Mouse (Mus musculus): ENCODE measurements around the gene Cavin2. TPM values are rescaled to one million over a fixed set of nuclear protein-coding genes. Genes with fewer than 3 reads are reported as not detected.

Gene Cavin2
- polyA plus RNA-seq, 1 experiment from 2014 or later = 24.9 TPM

- Histone ChIP-seq H3K4me1 (ENCODE audit: control insufficient read depth, low read depth, low read length) (no peaks in the 10 kb centered on the region; the same call in 1 of the 2 replicates), H3K27me3 (ENCODE audit: control insufficient read depth, insufficient read depth, low read depth, low read length) (no peaks in the 10 kb centered on the region), H3K9ac (ENCODE audit: low read depth, low read length) (no peak overlapping the region), H3K36me3 (ENCODE audit: control insufficient read depth, insufficient read depth) (no peaks in the 10 kb centered on the region), H3K4me3 (ENCODE audit: low read depth, low read length) (no peak overlapping the region), H3K4me2 (ENCODE audit: low read depth, low read length) (no peak overlapping the region), H3K27ac (ENCODE audit: low read length) (no peak overlapping the region), H3K9me3 (replicated peaks; ENCODE audit: control insufficient read depth, low read length) (no peaks in the 10 kb centered on the region)
- 10% methylated on average over 6 of the region's 6 CpGs for WGBS (ENCODE audit: insufficient replicate concordance)
- ATAC-seq (ENCODE audit: low read depth) = no peak
Observed at GRCm38 (mm10) chr1:51334289-51334688, 45.4 kb downstream of the Cavin2 start.

GRCm38 (mm10) chr1:51335081-51335480, 46.2 kb downstream of the Cavin2 start:
- H3K27me3 ChIP-seq (ENCODE audit: control insufficient read depth, insufficient read depth, low read depth, low read length) = no peaks in the 10 kb centered on the region
- H3K9ac ChIP-seq (ENCODE audit: low read depth, low read length) = no peak overlapping the region
- no peaks in the 10 kb centered on the region for H3K9me3 ChIP-seq (replicated peaks; ENCODE audit: control insufficient read depth, low read length)
- no peaks in the 10 kb centered on the region; the same call in 1 of the 2 replicates for H3K4me1 ChIP-seq (ENCODE audit: control insufficient read depth, low read depth, low read length)
- 50% methylated on average over 2 of the region's 2 CpGs for WGBS (ENCODE audit: insufficient replicate concordance)
- H3K4me3 ChIP-seq (ENCODE audit: low read depth, low read length) = no peak overlapping the region
- H3K4me2 ChIP-seq (ENCODE audit: low read depth, low read length) = no peak overlapping the region
- ATAC-seq (ENCODE audit: low read depth) = no peak
- H3K36me3 ChIP-seq (ENCODE audit: control insufficient read depth, insufficient read depth) = no peaks in the 10 kb centered on the region
- no peak overlapping the region for H3K27ac ChIP-seq (ENCODE audit: low read length)

- WGBS (ENCODE audit: insufficient replicate concordance) = 50% methylated on average over 3 of the region's 3 CpGs
- H3K9me3 ChIP-seq (replicated peaks; ENCODE audit: control insufficient read depth, low read length) = no peaks in the 10 kb centered on the region
- H3K27me3 ChIP-seq (ENCODE audit: control insufficient read depth, insufficient read depth, low read depth, low read length) = no peaks in the 10 kb centered on the region
- H3K27ac ChIP-seq (ENCODE audit: low read length) = no peak overlapping the region
- H3K4me3 ChIP-seq (ENCODE audit: low read depth, low read length) = no peak overlapping the region
- H3K4me1 ChIP-seq (ENCODE audit: control insufficient read depth, low read depth, low read length) = no peaks in the 10 kb centered on the region
- no peak overlapping the region for H3K9ac ChIP-seq (ENCODE audit: low read depth, low read length)
- no peak for ATAC-seq (ENCODE audit: low read depth)
- no peaks in the 10 kb centered on the region for H3K36me3 ChIP-seq (ENCODE audit: control insufficient read depth, insufficient read depth)
- H3K4me2 ChIP-seq (ENCODE audit: low read depth, low read length) = no peak overlapping the region
Observed at GRCm38 (mm10) chr1:51344160-51344559, 55.2 kb downstream of the Cavin2 start.

GRCm38 (mm10) chr1:51347596-51347995, 58.7 kb downstream of the Cavin2 start:
- no peaks in the 10 kb centered on the region for H3K36me3 ChIP-seq (ENCODE audit: control insufficient read depth, insufficient read depth)

GRCm38 (mm10) chr1:51348631-51349030, 59.7 kb downstream of the Cavin2 start:
- H3K4me2 ChIP-seq (ENCODE audit: low read depth, low read length) = no peak overlapping the region
- H3K27ac ChIP-seq (ENCODE audit: low read length) = no peak overlapping the region
- H3K4me3 ChIP-seq (ENCODE audit: low read depth, low read length) = no peak overlapping the region
- H3K27me3 ChIP-seq (ENCODE audit: control insufficient read depth, insufficient read depth, low read depth, low read length) = no peaks in the 10 kb centered on the region
- no peaks in the 10 kb centered on the region for H3K36me3 ChIP-seq (ENCODE audit: control insufficient read depth, insufficient read depth)
- H3K9ac ChIP-seq (ENCODE audit: low read depth, low read length) = no peak overlapping the region
- H3K9me3 ChIP-seq (replicated peaks; ENCODE audit: control insufficient read depth, low read length) = no peaks in the 10 kb centered on the region
- ATAC-seq (ENCODE audit: low read depth) = no peak
- 79% methylated on average over 7 of the region's 7 CpGs for WGBS (ENCODE audit: insufficient replicate concordance)
- H3K4me1 ChIP-seq (ENCODE audit: control insufficient read depth, low read depth, low read length) = no peaks in the 10 kb centered on the region

More at GRCm38 (mm10) chr1:51347596-51347995, 58.7 kb downstream of the Cavin2 start:
- 70% methylated on average over 3 of the region's 3 CpGs for WGBS (ENCODE audit: insufficient replicate concordance)
- H3K27ac ChIP-seq (ENCODE audit: low read length) = no peak overlapping the region
- no peaks in the 10 kb centered on the region for H3K9me3 ChIP-seq (replicated peaks; ENCODE audit: control insufficient read depth, low read length)
- no peak for ATAC-seq (ENCODE audit: low read depth)
- H3K4me2 ChIP-seq (ENCODE audit: low read depth, low read length) = no peak overlapping the region
- no peaks in the 10 kb centered on the region for H3K4me1 ChIP-seq (ENCODE audit: control insufficient read depth, low read depth, low read length)
- H3K4me3 ChIP-seq (ENCODE audit: low read depth, low read length) = no peak overlapping the region
- H3K9ac ChIP-seq (ENCODE audit: low read depth, low read length) = no peak overlapping the region
- H3K27me3 ChIP-seq (ENCODE audit: control insufficient read depth, insufficient read depth, low read depth, low read length) = no peaks in the 10 kb centered on the region

GRCm38 (mm10) chr1:51349291-51349967, 60.5 kb downstream of the Cavin2 start:
- Histone ChIP-seq H3K4me2 (ENCODE audit: low read depth, low read length) (no peak overlapping the region), H3K9me3 (replicated peaks; ENCODE audit: control insufficient read depth, low read length) (no peaks in the 10 kb centered on the region), H3K27me3 (ENCODE audit: control insufficient read depth, insufficient read depth, low read depth, low read length) (no peaks in the 10 kb centered on the region), H3K4me1 (ENCODE audit: control insufficient read depth, low read depth, low read length) (no peaks in the 10 kb centered on the region), H3K4me3 (ENCODE audit: low read depth, low read length) (no peak overlapping the region), H3K9ac (ENCODE audit: low read depth, low read length) (no peak overlapping the region), H3K27ac (ENCODE audit: low read length) (no peak overlapping the region), H3K36me3 (ENCODE audit: control insufficient read depth, insufficient read depth) (no peaks in the 10 kb centered on the region)
- WGBS (ENCODE audit: insufficient replicate concordance) = 48% methylated on average over 7 of the region's 7 CpGs
- ATAC-seq (ENCODE audit: low read depth) = no peak

Other genes with a start within 250 kb of the Cavin2 start
- 9.4 and 11.3 TPM in 2 replicates for gene Nabp1, start 189.3 kb downstream of the Cavin2 start, polyA plus RNA-seq (2015; fragmentation: Nextera tagmentation; extraction: Ambion mirVana)

All from liver, embryonic 16.5 days (tissue).